Mouse (Mus musculus): ENCODE measurements around the gene Stub1.

GRCm38 (mm10) chr17:25813471-25813870, 19.7 kb downstream of the Stub1 start:
- TF ChIP-seq CTCF (IDR thresholded peaks at IDR 0.05; ENCODE audit: low read depth, low read length) (peak; percentile 77), POLR2A (IDR thresholded peaks at IDR 0.05; ENCODE audit: extremely low read depth, insufficient read depth, low read length) (no peak)
